Mouse (Mus musculus) neural tube, embryonic 14.5 days (tissue): ENCODE results near the gene Fam219a. TPM values are rescaled to one million over a fixed set of nuclear protein-coding genes. Genes with fewer than 3 reads are reported as not detected.

Experiments
- ATAC-seq: fragments of 200-750 bp; cut with Nextera tagmentation; 2 replicates; pipeline ENCODE4 v1.8.0; 2017; ENCODE audit warnings: low read depth, mild to moderate bottlenecking, moderate TSS enrichment, moderate library complexity
- H3K27ac ChIP-seq: fragments of 300-500 bp; sonication (generic); 2 replicates; pipeline ENCODE4 v1.5.1; 2014; ENCODE audit warnings: low read depth, mild to moderate bottlenecking, control low read depth, low read length, moderate library complexity, mixed read lengths
- H3K27me3 ChIP-seq: fragments of 300-500 bp; sonication (generic); 2 replicates; pipeline ENCODE4 v1.6.1; 2014; ENCODE audit warnings: low read length; ENCODE audit not compliant: control insufficient read depth, insufficient read depth
- H3K36me3 ChIP-seq: fragments of 300-500 bp; sonication (generic); 2 replicates; pipeline ENCODE4 v1.6.1; 2014; ENCODE audit warnings: low read length, mixed read lengths; ENCODE audit not compliant: control insufficient read depth, insufficient read depth
- H3K4me1 ChIP-seq: fragments of 300-500 bp; sonication (generic); 2 replicates; pipeline ENCODE4 v1.6.1; 2014; ENCODE audit warnings: low read length; ENCODE audit not compliant: control insufficient read depth, insufficient read depth
- H3K4me2 ChIP-seq: fragments of 300-500 bp; sonication (generic); 2 replicates; pipeline ENCODE4 v1.6.1; 2014; ENCODE audit warnings: mild to moderate bottlenecking, low read depth, low read length, control low read depth
- H3K4me3 ChIP-seq: fragments of 300-500 bp; sonication (generic); 2 replicates; pipeline ENCODE4 v1.5.1; 2014; ENCODE audit warnings: low read depth, low read length, control low read depth, mixed read lengths
- H3K9ac ChIP-seq: fragments of 300-500 bp; sonication (generic); replicated peaks from 2 replicates; pipeline ENCODE4 v1.6.1; 2014; ENCODE audit warnings: low read depth, mild to moderate bottlenecking, control low read depth, low read length, mixed read lengths
- H3K9me3 ChIP-seq: fragments of 300-500 bp; sonication (generic); 2 replicates; pipeline ENCODE4 v1.6.1; 2016; ENCODE audit warnings: low read length; ENCODE audit not compliant: control insufficient read depth
- WGBS: fragments of 180-500 bp; shearing (Covaris S2); extraction: QIAGEN DNeasy Blood & Tissue Kit; methylation state at CpG from one replicate; pipeline ENCODE4 v1.1.7; 2014; 5-methylcytosine and 5-hydroxymethylcytosine counted together
- polyA plus RNA-seq: library from polyadenylated mRNA; unstranded; fragments of >200 nt; fragmentation: Nextera tagmentation; extraction: Ambion mirVana; gene quantifications from 2 replicates; pipeline ENCODE4 v1.2.1, GENCODE M21; 2014

The Fam219a gene
- polyA plus RNA-seq, 1 experiment from 2014 or later = 23.5 TPM

GRCm38 (mm10) chr4:41602818-41603217, 33.5 kb upstream of the Fam219a start:
- ATAC-seq = no peak
- 62% methylated on average over 4 of the region's 4 CpGs for WGBS
- no peaks in the 10 kb centered on the region for H3K9me3 ChIP-seq

GRCm38 (mm10) chr4:41583353-41583752, 14.0 kb upstream of the Fam219a start:
- no peak overlapping the region for H3K4me3 ChIP-seq

More at GRCm38 (mm10) chr4:41602818-41603217, 33.5 kb upstream of the Fam219a start:
- no peak overlapping the region for H3K4me3 ChIP-seq
- H3K36me3 ChIP-seq = no peaks in the 10 kb centered on the region
- H3K4me1 ChIP-seq = no peaks in the 10 kb centered on the region
- no peak overlapping the region for H3K9ac ChIP-seq
- no peaks in the 10 kb centered on the region for H3K27me3 ChIP-seq
- H3K27ac ChIP-seq = no peak overlapping the region
- no peak overlapping the region for H3K4me2 ChIP-seq

GRCm38 (mm10) chr4:41575914-41576313, 6.6 kb upstream of the Fam219a start:
- Histone ChIP-seq H3K4me3 (no peak overlapping the region), H3K36me3 (no peaks in the 10 kb centered on the region), H3K9me3 (no peaks in the 10 kb centered on the region), H3K9ac (no peak overlapping the region), H3K4me1 (0 out of 2 replicates have a peak, but pooled peaks cover 4% of the 10 kb centered on the region), H3K4me2 (no peak overlapping the region), H3K27ac (no peak overlapping the region), H3K27me3 (no peaks in the 10 kb centered on the region)
- 10% methylated on average over 6 of the region's 6 CpGs for WGBS
- no peak for ATAC-seq

More at GRCm38 (mm10) chr4:41583353-41583752, 14.0 kb upstream of the Fam219a start:
- H3K4me1 ChIP-seq = no peaks in the 10 kb centered on the region
- no peaks in the 10 kb centered on the region for H3K36me3 ChIP-seq
- ATAC-seq = no peak
- H3K4me2 ChIP-seq = no peak overlapping the region
- no peak overlapping the region for H3K9ac ChIP-seq
- H3K9me3 ChIP-seq = no peaks in the 10 kb centered on the region
- 57% methylated on average over 7 of the region's 7 CpGs for WGBS
- H3K27ac ChIP-seq = no peak overlapping the region
- H3K27me3 ChIP-seq = no peaks in the 10 kb centered on the region

- no peak for ATAC-seq
- no peak overlapping the region for H3K27ac ChIP-seq
- no peaks in the 10 kb centered on the region for H3K9me3 ChIP-seq
- H3K4me3 ChIP-seq = no peak overlapping the region
- H3K9ac ChIP-seq = no peak overlapping the region
- H3K27me3 ChIP-seq = no peaks in the 10 kb centered on the region
- no peaks in the 10 kb centered on the region for H3K36me3 ChIP-seq
- 51% methylated on average over 4 of the region's 4 CpGs for WGBS
- 0 out of 2 replicates have a peak, but pooled peaks cover 4% of the 10 kb centered on the region for H3K4me1 ChIP-seq
- no peak overlapping the region for H3K4me2 ChIP-seq
Observed at GRCm38 (mm10) chr4:41573492-41573891, 4.2 kb upstream of the Fam219a start.

GRCm38 (mm10) chr4:41571490-41571889, 2.2 kb upstream of the Fam219a start:
- H3K27ac ChIP-seq = no peak overlapping the region
- H3K9ac ChIP-seq = no peak overlapping the region
- no peaks in the 10 kb centered on the region for H3K27me3 ChIP-seq
- H3K4me1 ChIP-seq = peaks cover 19% of the 10 kb centered on the region
- 24% methylated on average over 5 of the region's 5 CpGs for WGBS
- no peaks in the 10 kb centered on the region for H3K9me3 ChIP-seq
- H3K4me2 ChIP-seq = no peak overlapping the region
- H3K36me3 ChIP-seq = no peaks in the 10 kb centered on the region
- ATAC-seq = no peak
- H3K4me3 ChIP-seq = no peak overlapping the region

GRCm38 (mm10) chr4:41568682-41569410, 492 bp downstream of the Fam219a start:
- WGBS = under 1% methylated on average over 58 of the region's 58 CpGs
- Histone ChIP-seq H3K27me3 (no peaks in the 10 kb centered on the region), H3K4me1 (peaks cover 22% of the 10 kb centered on the region), H3K4me3 (peak overlapping the region; percentile 82), H3K4me2 (peak overlapping the region; percentile 67), H3K9ac (peak overlapping the region; percentile 88), H3K36me3 (no peaks in the 10 kb centered on the region), H3K9me3 (no peaks in the 10 kb centered on the region), H3K27ac (peak overlapping the region; percentile 89)
- peak; percentile 45 for ATAC-seq

- H3K4me3 ChIP-seq = peak overlapping the region; percentile 82
- no peak for ATAC-seq
- peak overlapping the region; percentile 89 for H3K27ac ChIP-seq
- H3K27me3 ChIP-seq = no peaks in the 10 kb centered on the region
- no peaks in the 10 kb centered on the region for H3K36me3 ChIP-seq
- peaks cover 22% of the 10 kb centered on the region for H3K4me1 ChIP-seq
- no peaks in the 10 kb centered on the region for H3K9me3 ChIP-seq
- WGBS = under 1% methylated on average over 19 of the region's 19 CpGs
- H3K4me2 ChIP-seq = peak overlapping the region; percentile 67
- peak overlapping the region; percentile 88 for H3K9ac ChIP-seq
Observed at GRCm38 (mm10) chr4:41568239-41568638, 1.1 kb downstream of the Fam219a start.

- H3K4me3 ChIP-seq = 0 out of 2 replicates have a peak overlapping the region, but pooled peaks have one; percentile 1
- H3K4me2 ChIP-seq = peak overlapping the region; percentile 19; the same call in 1 of the 2 replicates
- 13% methylated on average over 3 of the region's 3 CpGs for WGBS
- no peaks in the 10 kb centered on the region for H3K27me3 ChIP-seq
- H3K36me3 ChIP-seq = no peaks in the 10 kb centered on the region
- no peak for ATAC-seq
- peaks cover 22% of the 10 kb centered on the region for H3K4me1 ChIP-seq
- 0 out of 2 replicates have a peak overlapping the region, but pooled peaks have one; percentile 4 for H3K9ac ChIP-seq
- peak overlapping the region; percentile 30; the same call in 1 of the 2 replicates for H3K27ac ChIP-seq
- H3K9me3 ChIP-seq = no peaks in the 10 kb centered on the region
Observed at GRCm38 (mm10) chr4:41566123-41566522, 3.2 kb downstream of the Fam219a start.

GRCm38 (mm10) chr4:41563297-41563696, 6.0 kb downstream of the Fam219a start:
- no peaks in the 10 kb centered on the region for H3K9me3 ChIP-seq
- WGBS = 94% methylated on average over 5 of the region's 5 CpGs
- no peak for ATAC-seq

More at GRCm38 (mm10) chr4:41563297-41563696, 6.0 kb downstream of the Fam219a start:
- no peak overlapping the region for H3K27ac ChIP-seq
- no peak overlapping the region for H3K9ac ChIP-seq
- no peaks in the 10 kb centered on the region for H3K36me3 ChIP-seq
- no peak overlapping the region for H3K4me2 ChIP-seq
- H3K4me3 ChIP-seq = no peak overlapping the region
- H3K27me3 ChIP-seq = no peaks in the 10 kb centered on the region
- peaks cover 22% of the 10 kb centered on the region for H3K4me1 ChIP-seq
